Mouse (Mus musculus) forebrain, postnatal 0 days (tissue): Measurements from ENCODE around the gene Artn. TPM values are rescaled to one million over a fixed set of nuclear protein-coding genes. Genes with fewer than 3 reads are reported as not detected.

Source experiments
- ATAC-seq: fragments of 200-750 bp; cut with Nextera tagmentation; 2 replicates; pipeline ENCODE4 v1.8.0; 2017; ENCODE audit warnings: mild to moderate bottlenecking, moderate library complexity
- DNase-seq: peaks from one replicate; pipeline ENCODE4 v3.0.0-alpha.2; 2015
- H3K27ac ChIP-seq: fragments of 300-500 bp; sonication (generic); 2 replicates; pipeline ENCODE4 v1.5.1; 2014; ENCODE audit warnings: low read depth, mild to moderate bottlenecking, antibody characterized with exemption, low read length, moderate library complexity, mixed read lengths
- H3K27me3 ChIP-seq: fragments of 300-500 bp; sonication (generic); 2 replicates; pipeline ENCODE4 v1.6.1; 2014; ENCODE audit warnings: mild to moderate bottlenecking, low read length, mixed read lengths; ENCODE audit not compliant: insufficient read depth
- H3K36me3 ChIP-seq: fragments of 300-500 bp; sonication (generic); 2 replicates; pipeline ENCODE4 v1.6.1; 2014; ENCODE audit warnings: mild to moderate bottlenecking, moderate library complexity; ENCODE audit not compliant: insufficient read depth
- H3K4me1 ChIP-seq: fragments of 300-500 bp; sonication (generic); 2 replicates; pipeline ENCODE4 v1.6.1; 2014; ENCODE audit warnings: antibody characterized with exemption; ENCODE audit not compliant: insufficient read depth
- H3K4me2 ChIP-seq: fragments of 300-500 bp; sonication (generic); 2 replicates; pipeline ENCODE4 v1.6.1; 2014; ENCODE audit warnings: low read depth, mild to moderate bottlenecking, moderate library complexity
- H3K4me3 ChIP-seq: fragments of 300-500 bp; sonication (generic); 2 replicates; pipeline ENCODE4 v1.5.1; 2014; ENCODE audit warnings: low read depth, low read length, mixed read lengths
- H3K9ac ChIP-seq: fragments of 300-500 bp; sonication (generic); 2 replicates; pipeline ENCODE4 v1.6.1; 2014; ENCODE audit warnings: mild to moderate bottlenecking
- H3K9me3 ChIP-seq: fragments of 300-500 bp; sonication (generic); 2 replicates; pipeline ENCODE4 v1.6.1; 2016; ENCODE audit warnings: low read length
- CTCF ChIP-seq: sonication (generic); IDR thresholded peaks from 2 replicates; pipeline ENCODE4 v1.5.1; 2016; ENCODE audit warnings: antibody characterized with exemption, control low read depth, low read depth
- WGBS: fragments of 180-500 bp; shearing (Covaris S2); extraction: QIAGEN DNeasy Blood & Tissue Kit; methylation state at CpG from one replicate; pipeline ENCODE4 v1.1.7; 2014; 5-methylcytosine and 5-hydroxymethylcytosine counted together
- polyA plus RNA-seq: library from polyadenylated mRNA; unstranded; fragments of >200 nt; fragmentation: Nextera tagmentation; extraction: Ambion mirVana; gene quantifications from 2 replicates; pipeline ENCODE4 v1.2.1, GENCODE M21; 2015
- total RNA-seq: library from RNA; depleted of rRNA; stranded (reverse); fragments of >200 nt; gene quantifications from 2 replicates; pipeline ENCODE4 v1.2.3, GENCODE M21; 2014; rRNA removed

Gene Artn
- total and polyA plus RNA-seq, 2 experiments from 2014 or later = 0.54 to 0.62 TPM

GRCm38 (mm10) chr4:117886644-117887043 is 42.9 kb downstream of the Artn start:
- peak overlapping the region; percentile 93 for H3K4me3 ChIP-seq
- no peak for DNase-seq
- peaks cover 26% of the 10 kb centered on the region for H3K36me3 ChIP-seq
- H3K27ac ChIP-seq = peak overlapping the region; percentile 72; the same call in 1 of the 2 replicates
- no peak; the same call in 1 of the 2 replicates for ATAC-seq
- TF ChIP-seq CTCF = no peak
- H3K9ac ChIP-seq = peak overlapping the region; percentile 91
- H3K4me1 ChIP-seq = peaks cover 22% of the 10 kb centered on the region
- no peaks in the 10 kb centered on the region for H3K9me3 ChIP-seq
- H3K4me2 ChIP-seq = peak overlapping the region; percentile 90
- 2% methylated on average over 24 of the region's 24 CpGs for whole genome bisulfite sequencing
- no peaks in the 10 kb centered on the region for H3K27me3 ChIP-seq

- peaks cover 16% of the 10 kb centered on the region for H3K4me1 ChIP-seq
- ATAC-seq = no peak
Observed at GRCm38 (mm10) chr4:117885994-117886393, 43.6 kb downstream of the Artn start.

GRCm38 (mm10) chr4:117885093-117885492 is 44.5 kb downstream of the Artn start:
- Histone ChIP-seq H3K4me1 (peaks cover 16% of the 10 kb centered on the region), H3K9ac (no peak overlapping the region), H3K9me3 (no peaks in the 10 kb centered on the region), H3K4me3 (no peak overlapping the region), H3K36me3 (peaks cover 31% of the 10 kb centered on the region), H3K27me3 (no peaks in the 10 kb centered on the region), H3K4me2 (no peak overlapping the region), H3K27ac (no peak overlapping the region)
- DNase-seq (no peak), ATAC-seq (no peak)
- WGBS = 94% methylated on average over 10 of the region's 10 CpGs
- no peak for TF ChIP-seq CTCF

More at GRCm38 (mm10) chr4:117885994-117886393, 43.6 kb downstream of the Artn start:
- H3K36me3 ChIP-seq = peaks cover 26% of the 10 kb centered on the region
- peak overlapping the region; percentile 90 for H3K4me2 ChIP-seq
- WGBS = 78% methylated on average over 9 of the region's 9 CpGs
- no peak for TF ChIP-seq CTCF
- peak overlapping the region; percentile 93; the same call in 1 of the 2 replicates for H3K4me3 ChIP-seq
- H3K9me3 ChIP-seq = no peaks in the 10 kb centered on the region
- no peak for DNase-seq
- no peak overlapping the region for H3K27ac ChIP-seq
- no peak overlapping the region for H3K9ac ChIP-seq
- no peaks in the 10 kb centered on the region for H3K27me3 ChIP-seq

GRCm38 (mm10) chr4:117884146-117884545 is 45.4 kb downstream of the Artn start:
- H3K4me3 ChIP-seq = peak overlapping the region; percentile 83; the same call in 1 of the 2 replicates
- H3K4me1 ChIP-seq = peaks cover 16% of the 10 kb centered on the region
- H3K27ac ChIP-seq = no peak overlapping the region
- H3K36me3 ChIP-seq = peaks cover 30% of the 10 kb centered on the region
- ATAC-seq (no peak), DNase-seq (no peak)
- H3K9me3 ChIP-seq = no peaks in the 10 kb centered on the region
- H3K27me3 ChIP-seq = no peaks in the 10 kb centered on the region
- 0 out of 2 replicates have a peak overlapping the region, but pooled peaks have one; percentile 87 for H3K9ac ChIP-seq
- TF ChIP-seq CTCF = no peak
- H3K4me2 ChIP-seq = peak overlapping the region; percentile 84
- WGBS = 82% methylated on average over 1 of the region's 1 CpGs

- peaks cover 16% of the 10 kb centered on the region for H3K4me1 ChIP-seq
- H3K9me3 ChIP-seq = no peaks in the 10 kb centered on the region
- peak; percentile 64 for ATAC-seq
- peak within 1 kb of the TSS; percentile 87 for H3K9ac ChIP-seq
- peak; percentile 54 for TF ChIP-seq CTCF
- H3K4me2 ChIP-seq = peak within 1 kb of the TSS; percentile 84
- H3K27ac ChIP-seq = peak within 1 kb of the TSS; percentile 84
- WGBS = 2% methylated on average over 77 of the region's 103 CpGs
- no peaks in the 10 kb centered on the region for H3K27me3 ChIP-seq
- H3K4me3 ChIP-seq = peak within 1 kb of the TSS; percentile 83
- peaks cover 32% of the 10 kb centered on the region for H3K36me3 ChIP-seq
- peak; percentile 78 for DNase-seq
Observed at GRCm38 (mm10) chr4:117882701-117883691, 46.6 kb downstream of the Artn start, which contains the start of gene B4galt2. Gene B4galt2, minus strand, starts transcription at chr4:117883487.

GRCm38 (mm10) chr4:117878703-117879102 is 50.9 kb downstream of the Artn start:
- no peaks in the 10 kb centered on the region for H3K27me3 ChIP-seq
- H3K9ac ChIP-seq = no peak overlapping the region
- no peaks in the 10 kb centered on the region for H3K9me3 ChIP-seq
- no peak for TF ChIP-seq CTCF
- no peak overlapping the region for H3K27ac ChIP-seq
- peaks cover 6% of the 10 kb centered on the region for H3K4me1 ChIP-seq
- WGBS = 84% methylated on average over 5 of the region's 5 CpGs
- H3K4me2 ChIP-seq = no peak overlapping the region
- H3K4me3 ChIP-seq = no peak overlapping the region
- DNase-seq (no peak), ATAC-seq (no peak)
- peaks cover 55% of the 10 kb centered on the region for H3K36me3 ChIP-seq

- TF ChIP-seq CTCF = no peak
- Histone ChIP-seq H3K27me3 (no peaks in the 10 kb centered on the region), H3K9me3 (no peaks in the 10 kb centered on the region), H3K27ac (no peak overlapping the region), H3K9ac (no peak overlapping the region), H3K4me3 (no peak overlapping the region), H3K4me2 (no peak overlapping the region), H3K36me3 (peaks cover 59% of the 10 kb centered on the region), H3K4me1 (peaks cover 6% of the 10 kb centered on the region)
- DNase-seq = no peak
- no peak for ATAC-seq
- 68% methylated on average over 10 of the region's 10 CpGs for whole genome bisulfite sequencing
Observed at GRCm38 (mm10) chr4:117878301-117878700, 51.3 kb downstream of the Artn start.

Other genes with a start within 250 kb of the Artn start
- gene Dmap1, start 247.5 kb downstream of the Artn start, total RNA-seq = 75.0 and 88.4 TPM in 2 replicates
- 80.4 and 84.7 TPM in 2 replicates for gene Dmap1, start 247.5 kb downstream of the Artn start, polyA plus RNA-seq
- gene Gm12845, start 205.4 kb downstream of the Artn start, total RNA-seq = not detected in 2 replicates
- not detected in 2 replicates for gene Gm12845, start 205.4 kb downstream of the Artn start, polyA plus RNA-seq
- not detected in 2 replicates for gene Klf17, start 164.1 kb downstream of the Artn start, total RNA-seq
- gene Klf17, start 164.1 kb downstream of the Artn start, polyA plus RNA-seq = not detected in 2 replicates
- 30.6 and 35.0 TPM in 2 replicates for gene Slc6a9, start 95.3 kb downstream of the Artn start, total RNA-seq
- gene Slc6a9, start 95.3 kb downstream of the Artn start, polyA plus RNA-seq = 18.7 and 33.7 TPM in 2 replicates
- 3.4 and 7.7 TPM in 2 replicates for gene Ccdc24, start 57.2 kb downstream of the Artn start, total RNA-seq
- 0.94 and 1.5 TPM in 2 replicates for gene Ccdc24, start 57.2 kb downstream of the Artn start, polyA plus RNA-seq
- gene B4galt2, start 46.3 kb downstream of the Artn start, total RNA-seq = 179 and 192 TPM in 2 replicates
- 89.0 and 90.6 TPM in 2 replicates for gene B4galt2, start 46.3 kb downstream of the Artn start, polyA plus RNA-seq
- gene Atp6v0b, start 42.4 kb downstream of the Artn start, total RNA-seq = 557 and 600 TPM in 2 replicates
- gene Atp6v0b, start 42.4 kb downstream of the Artn start, polyA plus RNA-seq = 599 and 626 TPM in 2 replicates
- 21.6 and 22.3 TPM in 2 replicates for gene Dph2, start 37.7 kb downstream of the Artn start, total RNA-seq
- 16.7 and 17.4 TPM in 2 replicates for gene Dph2, start 37.7 kb downstream of the Artn start, polyA plus RNA-seq
- gene Ipo13, start 14.8 kb downstream of the Artn start, total RNA-seq = 37.9 and 42.9 TPM in 2 replicates
- 58.1 and 61.8 TPM in 2 replicates for gene Ipo13, start 14.8 kb downstream of the Artn start, polyA plus RNA-seq
- gene St3gal3, start 205.2 kb upstream of the Artn start, total RNA-seq = 32.6 and 36.1 TPM in 2 replicates
- gene St3gal3, start 205.2 kb upstream of the Artn start, polyA plus RNA-seq = 11.2 and 11.3 TPM in 2 replicates